Mouse (Mus musculus): ENCODE results near the gene Afap1l2.

Gene Afap1l2

GRCm38 (mm10) chr19:56976962-56977948 lies 30.8 kb downstream of the Afap1l2 start:
- CTCF ChIA-PET: no interaction called here

- CTCF ChIA-PET: no interaction called here
Observed at GRCm38 (mm10) chr19:56976515-56976914, 31.5 kb downstream of the Afap1l2 start.

GRCm38 (mm10) chr19:56975502-56975901 lies 32.5 kb downstream of the Afap1l2 start:
- CTCF ChIA-PET: no interaction called here

DNA sequence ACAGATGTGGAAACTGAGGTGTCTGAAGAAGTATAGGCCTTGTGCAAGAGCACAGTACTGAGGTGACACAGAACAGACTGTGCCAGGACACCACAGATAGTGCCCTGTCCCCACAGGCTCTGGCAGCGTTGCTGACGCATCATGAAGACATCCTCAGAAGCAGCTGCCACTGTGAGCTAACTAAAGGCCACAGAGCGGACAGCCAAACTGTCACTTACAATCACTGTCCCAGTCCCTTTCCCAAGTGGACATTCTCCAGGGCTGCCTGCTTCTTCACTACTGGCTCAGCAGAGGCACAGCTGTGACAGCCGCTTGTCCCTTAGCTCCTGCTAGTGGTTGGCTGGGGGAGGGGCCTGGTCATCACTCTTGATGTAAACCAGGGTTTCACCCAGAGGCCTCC lies 33.9 kb downstream of the Afap1l2 start:
- CTCF ChIA-PET: no interaction called here

GRCm38 (mm10) chr19:56972768-56973167 lies 35.3 kb downstream of the Afap1l2 start:
- CTCF ChIA-PET: no interaction called here

- CTCF ChIA-PET: no interaction called here
Observed at GRCm38 (mm10) chr19:56971347-56971746, 36.7 kb downstream of the Afap1l2 start.

GRCm38 (mm10) chr19:56963876-56964275 lies 44.2 kb downstream of the Afap1l2 start:
- CTCF ChIA-PET: no interaction called here

GRCm38 (mm10) chr19:56959601-56960000 lies 48.4 kb downstream of the Afap1l2 start:
- CTCF ChIA-PET: no interaction called here

- CTCF ChIA-PET: no interaction called here
Observed at GRCm38 (mm10) chr19:56959057-56959456, 49.0 kb downstream of the Afap1l2 start.

DNA sequence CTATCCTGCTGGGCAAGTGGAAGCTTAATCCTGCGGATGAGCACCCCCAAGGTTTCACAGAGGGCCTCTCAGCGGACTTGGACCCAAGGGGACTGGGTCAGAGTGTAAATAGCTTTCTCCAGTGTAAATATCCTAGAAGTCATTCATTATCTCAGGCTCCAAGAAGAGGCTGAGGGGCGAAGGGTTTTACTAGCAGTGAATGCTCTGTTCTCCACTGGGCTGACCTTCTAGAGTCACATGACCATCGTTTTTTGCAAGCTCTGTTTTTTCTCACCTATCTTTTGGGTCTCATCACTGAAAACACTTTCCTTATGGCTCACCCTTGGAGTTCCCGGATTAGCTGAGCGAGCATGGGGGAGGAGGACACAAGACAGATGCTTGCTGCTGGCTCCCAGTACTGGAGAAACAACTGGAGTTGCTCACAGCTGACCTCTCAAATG lies 49.4 kb downstream of the Afap1l2 start:
- CTCF ChIA-PET: no interaction called here

- CTCF ChIA-PET: no interaction called here
Observed at GRCm38 (mm10) chr19:56958011-56958410, 50.0 kb downstream of the Afap1l2 start.

DNA sequence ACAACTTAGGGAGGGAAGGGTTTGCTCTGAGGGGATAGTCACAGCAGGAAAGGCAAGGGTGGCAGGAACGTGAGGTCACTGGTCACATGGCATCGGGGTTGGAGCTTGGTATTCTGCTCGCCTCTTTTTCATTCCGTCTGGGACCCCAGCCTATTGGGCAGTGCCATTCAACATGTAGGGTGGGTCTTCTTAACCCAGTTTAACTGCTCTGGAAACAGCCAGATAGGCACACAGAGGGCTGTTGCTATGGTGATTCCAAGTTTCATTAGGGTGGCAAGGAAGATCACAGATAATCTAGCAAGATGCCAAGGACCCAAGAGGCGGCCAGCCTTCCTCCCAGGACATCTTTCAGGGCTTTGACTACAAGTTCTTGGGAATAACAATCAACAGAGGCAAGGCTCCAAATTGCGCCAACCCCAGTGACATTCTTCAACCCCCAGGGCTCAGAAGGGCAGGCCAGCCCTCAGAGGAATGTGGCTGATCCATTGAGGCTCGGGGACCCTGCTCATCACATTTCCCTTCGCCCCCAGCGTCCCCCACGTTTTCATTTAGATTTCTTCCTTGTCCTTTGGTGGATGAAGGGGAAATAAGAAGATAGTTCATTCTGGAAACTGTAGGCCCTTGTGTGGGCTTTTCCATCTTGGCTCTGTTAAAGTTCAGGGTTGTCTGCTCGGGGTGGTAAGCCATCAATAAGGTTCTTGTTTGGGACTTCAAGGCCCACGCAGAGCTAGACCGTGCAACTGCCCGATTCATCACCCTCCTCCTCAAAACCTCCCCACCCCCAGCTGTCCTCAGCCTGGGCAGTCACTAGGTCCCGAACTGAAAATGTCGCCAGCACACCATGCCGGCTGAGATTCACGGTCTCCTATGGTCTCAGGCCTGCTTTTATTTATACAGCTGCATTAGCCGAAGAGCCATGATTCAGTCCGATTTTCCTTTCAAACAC lies 52.2 kb downstream of the Afap1l2 start:
- CTCF ChIA-PET: interaction anchor here (0.6 kb wide), 1 partner anchor 617 kb away, joined by 5 read pairs; no protein-coding TSS in a partner anchor

GRCm38 (mm10) chr19:56954857-56955256 lies 53.2 kb downstream of the Afap1l2 start:
- CTCF ChIA-PET: interaction anchor here (0.6 kb wide), 1 partner anchor 618 kb away, joined by 5 read pairs; no protein-coding TSS in a partner anchor

- CTCF ChIA-PET: no interaction called here
Observed at GRCm38 (mm10) chr19:56953856-56954255, 54.2 kb downstream of the Afap1l2 start.

DNA sequence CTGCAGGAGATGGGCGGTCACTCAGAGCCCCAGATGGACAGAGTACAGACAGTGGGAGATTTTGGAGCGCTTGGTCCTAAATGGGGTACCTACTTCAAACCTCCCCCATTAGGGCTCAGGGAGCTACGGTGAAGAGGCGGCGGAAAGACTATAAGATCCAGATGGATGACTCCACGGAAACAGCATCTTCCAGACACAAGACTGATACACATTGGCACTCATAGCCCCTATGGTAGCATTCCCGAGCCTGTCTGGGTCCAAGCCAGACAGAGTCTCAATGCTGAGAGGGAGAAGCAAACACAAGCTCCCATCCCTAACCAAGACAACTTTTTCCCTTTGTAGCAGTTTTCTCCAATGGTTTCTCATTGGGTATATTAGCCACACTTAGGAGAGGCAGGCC lies 57.2 kb downstream of the Afap1l2 start:
- CTCF ChIA-PET: no interaction called here

GRCm38 (mm10) chr19:56949868-56950267 lies 58.2 kb downstream of the Afap1l2 start:
- CTCF ChIA-PET: no interaction called here

DNA sequence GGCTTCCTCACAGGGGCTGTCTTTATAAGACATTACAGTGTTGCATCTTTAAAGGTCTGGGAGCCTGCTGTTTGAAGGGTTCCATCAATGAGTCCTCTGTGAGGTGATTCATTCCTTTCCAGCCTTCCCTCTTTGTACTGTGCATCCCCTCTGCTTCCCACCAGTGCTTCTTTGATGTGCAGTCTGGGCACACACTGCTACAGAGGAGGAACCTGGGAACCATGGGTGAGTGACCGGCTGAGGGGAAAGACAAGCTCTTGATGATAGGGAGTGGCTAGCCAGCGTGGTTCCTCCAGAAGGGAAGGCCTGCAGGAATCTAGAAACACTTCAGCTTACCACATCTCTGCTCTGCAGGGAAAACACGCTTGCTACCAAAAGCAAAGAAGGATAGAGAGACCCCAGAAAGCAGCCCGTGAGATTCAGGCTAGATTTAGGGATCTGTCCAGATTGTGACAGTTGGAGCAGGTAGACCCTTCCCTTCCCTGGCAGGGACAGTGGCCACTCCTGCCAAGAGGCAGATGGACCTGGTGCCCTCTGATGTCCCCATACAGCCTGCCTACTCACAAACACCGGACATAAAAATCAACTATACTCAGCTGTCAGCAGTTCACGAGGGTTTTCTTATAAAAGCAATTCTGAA lies 59.9 kb downstream of the Afap1l2 start:
- CTCF ChIA-PET: no interaction called here

DNA sequence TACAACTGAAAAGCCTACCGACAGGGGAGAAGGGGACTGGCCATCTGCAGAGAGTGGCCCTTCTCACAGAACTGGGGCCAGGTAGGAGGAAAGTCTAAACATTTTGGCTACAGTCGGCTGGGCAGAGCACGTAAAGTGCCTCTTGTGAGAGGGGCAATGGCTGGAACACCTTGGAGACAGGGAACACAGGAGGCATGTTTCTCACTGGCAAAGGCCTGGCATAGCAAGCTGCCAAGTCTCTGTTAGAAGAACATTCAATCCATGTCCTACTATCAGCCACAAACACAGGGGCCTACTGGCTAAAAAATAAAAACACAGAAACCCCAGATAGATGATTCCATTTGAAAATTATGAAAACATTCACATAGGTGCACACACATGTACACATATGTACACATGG lies 61.3 kb downstream of the Afap1l2 start:
- CTCF ChIA-PET: no interaction called here

GRCm38 (mm10) chr19:56946277-56946676 lies 61.8 kb downstream of the Afap1l2 start:
- CTCF ChIA-PET: no interaction called here

DNA sequence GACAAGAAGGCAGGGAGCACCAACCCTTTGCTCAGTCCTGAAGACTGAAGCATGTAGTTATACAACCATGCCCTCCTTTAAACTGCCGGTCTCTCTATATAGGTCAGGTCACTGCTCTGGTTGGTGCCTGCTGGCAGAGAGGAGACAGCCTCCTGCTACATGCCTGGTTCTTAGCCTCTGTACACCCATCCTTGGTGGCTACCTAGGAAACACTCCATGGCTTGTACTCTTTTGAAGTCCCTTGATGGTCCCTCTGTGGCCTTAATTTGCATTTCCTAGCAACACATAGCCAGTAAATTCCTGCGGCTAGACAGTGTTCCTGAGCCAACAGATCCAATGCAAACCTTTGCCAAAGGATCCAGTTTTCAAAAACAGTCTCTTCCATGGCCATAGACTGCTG lies 62.4 kb downstream of the Afap1l2 start:
- CTCF ChIA-PET: interaction anchor here (0.6 kb wide), 1 partner anchor 139 kb away, joined by 3 read pairs; no protein-coding TSS in a partner anchor

DNA sequence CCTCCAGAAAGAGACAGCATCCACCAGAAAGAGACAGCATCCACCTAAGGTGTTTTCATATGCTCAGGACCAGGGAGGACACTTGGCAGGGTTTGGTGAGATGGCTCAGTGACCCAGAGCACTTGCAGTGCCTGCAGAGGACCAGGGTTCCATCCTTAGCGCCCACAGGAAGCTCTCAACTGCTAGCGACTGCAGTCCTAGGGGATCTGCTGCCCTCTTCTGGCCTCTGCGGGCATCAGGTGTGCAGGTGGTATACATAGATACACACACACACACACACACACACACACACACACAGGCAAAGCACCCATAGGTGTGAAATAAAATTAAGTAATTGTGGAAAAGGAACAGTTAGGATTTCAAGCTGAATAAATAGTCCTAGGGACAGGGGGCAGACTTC lies 63.2 kb downstream of the Afap1l2 start:
- CTCF ChIA-PET: interaction anchor here (0.6 kb wide), 1 partner anchor 138 kb away, joined by 3 read pairs; no protein-coding TSS in a partner anchor

- CTCF ChIA-PET: no interaction called here
Observed at GRCm38 (mm10) chr19:56944211-56944610, 63.8 kb downstream of the Afap1l2 start.
